Mouse (Mus musculus) liver, postnatal 0 days (tissue): ENCODE measurements around the gene Dnm2.

Experiments
- CTCF ChIP-seq: sonication (generic); IDR thresholded peaks from 2 replicates; pipeline ENCODE4 v1.5.1; 2016; ENCODE audit warnings: antibody characterized with exemption, low read depth
- EP300 ChIP-seq: IDR thresholded peaks from 2 replicates; pipeline ENCODE4 v1.6.1; 2016; ENCODE audit warnings: antibody characterized with exemption, low read depth, mild to moderate bottlenecking

GRCm38 (mm10) chr9:21545351-21545915 is 120.7 kb downstream of the Dnm2 start:
- TF ChIP-seq CTCF (no peak), EP300 (no peak)
